Mouse (Mus musculus): Measurements from ENCODE around the gene Fam243. TPM values are rescaled to one million over a fixed set of nuclear protein-coding genes. Genes with fewer than 3 reads are reported as not detected.

Gene Fam243
- polyA plus RNA-seq, 1 experiment, result not detected

- WGBS, result 77% methylated on average over 7 of the region's 7 CpGs
- H3K4me1 ChIP-seq (ENCODE audit: control insufficient read depth, insufficient read depth, low read length), result no peaks in the 10 kb centered on the region
- no peak overlapping the region for H3K4me3 ChIP-seq (replicated peaks; ENCODE audit: control insufficient read depth, low read depth, low read length)
- TF ChIP-seq CTCF (IDR thresholded peaks at IDR 0.05; ENCODE audit: control insufficient read depth, insufficient read depth, low read length), result no peak
- no peak for TF ChIP-seq POLR2A (IDR thresholded peaks at IDR 0.05; ENCODE audit: borderline replicate concordance, control insufficient read depth, low read depth, low read length)
- no peak overlapping the region for H3K27ac ChIP-seq (ENCODE audit: control insufficient read depth, insufficient read depth, low read depth, low read length, poor library complexity)
Measured at GRCm38 (mm10) chr16:92316049-92316738, 5.0 kb downstream of the Fam243 start.

- 48% methylated on average over 13 of the region's 13 CpGs for WGBS
- Histone ChIP-seq H3K27ac (ENCODE audit: control insufficient read depth, insufficient read depth, low read depth, low read length, poor library complexity) (no peak overlapping the region), H3K4me1 (ENCODE audit: control insufficient read depth, insufficient read depth, low read length) (no peaks in the 10 kb centered on the region), H3K4me3 (replicated peaks; ENCODE audit: control insufficient read depth, low read depth, low read length) (no peak overlapping the region)
- no peak for TF ChIP-seq POLR2A (IDR thresholded peaks at IDR 0.05; ENCODE audit: borderline replicate concordance, control insufficient read depth, low read depth, low read length)
- peak; percentile 80 for TF ChIP-seq CTCF (IDR thresholded peaks at IDR 0.05; ENCODE audit: control insufficient read depth, insufficient read depth, low read length)
Measured at GRCm38 (mm10) chr16:92313953-92314741, 7.1 kb downstream of the Fam243 start.

GRCm38 (mm10) chr16:92309126-92309525 is 12.1 kb downstream of the Fam243 start:
- Histone ChIP-seq H3K4me3 (replicated peaks; ENCODE audit: control insufficient read depth, low read depth, low read length) (no peak overlapping the region), H3K4me1 (ENCODE audit: control insufficient read depth, insufficient read depth, low read length) (no peaks in the 10 kb centered on the region; the same call in 1 of the 2 replicates), H3K27ac (ENCODE audit: control insufficient read depth, insufficient read depth, low read depth, low read length, poor library complexity) (no peak overlapping the region)
- no peak for TF ChIP-seq POLR2A (IDR thresholded peaks at IDR 0.05; ENCODE audit: borderline replicate concordance, control insufficient read depth, low read depth, low read length)
- TF ChIP-seq CTCF (IDR thresholded peaks at IDR 0.05; ENCODE audit: control insufficient read depth, insufficient read depth, low read length), result no peak
- WGBS, result 81% methylated on average over 4 of the region's 4 CpGs

- TF ChIP-seq CTCF (IDR thresholded peaks at IDR 0.05; ENCODE audit: control insufficient read depth, insufficient read depth, low read length) (no peak), POLR2A (IDR thresholded peaks at IDR 0.05; ENCODE audit: borderline replicate concordance, control insufficient read depth, low read depth, low read length) (no peak)
- WGBS, result 81% methylated on average over 3 of the region's 3 CpGs
- Histone ChIP-seq H3K4me1 (ENCODE audit: control insufficient read depth, insufficient read depth, low read length) (no peaks in the 10 kb centered on the region; the same call in 1 of the 2 replicates), H3K4me3 (replicated peaks; ENCODE audit: control insufficient read depth, low read depth, low read length) (no peak overlapping the region), H3K27ac (ENCODE audit: control insufficient read depth, insufficient read depth, low read depth, low read length, poor library complexity) (no peak overlapping the region)
Measured at GRCm38 (mm10) chr16:92307947-92308346, 13.3 kb downstream of the Fam243 start.

- TF ChIP-seq POLR2A (IDR thresholded peaks at IDR 0.05; ENCODE audit: borderline replicate concordance, control insufficient read depth, low read depth, low read length) (no peak), CTCF (IDR thresholded peaks at IDR 0.05; ENCODE audit: control insufficient read depth, insufficient read depth, low read length) (no peak)
- Histone ChIP-seq H3K4me1 (ENCODE audit: control insufficient read depth, insufficient read depth, low read length) (peaks cover 2% of the 10 kb centered on the region), H3K4me3 (replicated peaks; ENCODE audit: control insufficient read depth, low read depth, low read length) (no peak overlapping the region), H3K27ac (ENCODE audit: control insufficient read depth, insufficient read depth, low read depth, low read length, poor library complexity) (no peak overlapping the region)
- 90% methylated on average over 2 of the region's 2 CpGs for WGBS
Measured at GRCm38 (mm10) chr16:92305519-92305918, 15.7 kb downstream of the Fam243 start.

- Histone ChIP-seq H3K27ac (ENCODE audit: control insufficient read depth, insufficient read depth, low read depth, low read length, poor library complexity) (no peak overlapping the region), H3K4me3 (replicated peaks; ENCODE audit: control insufficient read depth, low read depth, low read length) (peak overlapping the region; percentile 8), H3K4me1 (ENCODE audit: control insufficient read depth, insufficient read depth, low read length) (peaks cover 2% of the 10 kb centered on the region)
- TF ChIP-seq CTCF (IDR thresholded peaks at IDR 0.05; ENCODE audit: control insufficient read depth, insufficient read depth, low read length) (no peak), POLR2A (IDR thresholded peaks at IDR 0.05; ENCODE audit: borderline replicate concordance, control insufficient read depth, low read depth, low read length) (no peak)
- 66% methylated on average over 5 of the region's 5 CpGs for WGBS
Measured at GRCm38 (mm10) chr16:92302506-92302905, 18.7 kb downstream of the Fam243 start.

- H3K4me3 ChIP-seq (replicated peaks; ENCODE audit: control insufficient read depth, low read depth, low read length), result peak overlapping the region; percentile 81
- H3K4me1 ChIP-seq (ENCODE audit: control insufficient read depth, insufficient read depth, low read length), result peaks cover 2% of the 10 kb centered on the region
- no peak overlapping the region for H3K27ac ChIP-seq (ENCODE audit: control insufficient read depth, insufficient read depth, low read depth, low read length, poor library complexity)
- 34% methylated on average over 5 of the region's 5 CpGs for WGBS
- TF ChIP-seq CTCF (IDR thresholded peaks at IDR 0.05; ENCODE audit: control insufficient read depth, insufficient read depth, low read length) (no peak), POLR2A (IDR thresholded peaks at IDR 0.05; ENCODE audit: borderline replicate concordance, control insufficient read depth, low read depth, low read length) (no peak)
Measured at GRCm38 (mm10) chr16:92301989-92302388, 19.3 kb downstream of the Fam243 start.

- TF ChIP-seq CTCF (IDR thresholded peaks at IDR 0.05; ENCODE audit: control insufficient read depth, insufficient read depth, low read length) (no peak), POLR2A (IDR thresholded peaks at IDR 0.05; ENCODE audit: borderline replicate concordance, control insufficient read depth, low read depth, low read length) (no peak)
- H3K27ac ChIP-seq (ENCODE audit: control insufficient read depth, insufficient read depth, low read depth, low read length, poor library complexity), result peak overlapping the region; percentile 5; the same call in 1 of the 2 replicates
Measured at GRCm38 (mm10) chr16:92301412-92301806, 19.8 kb downstream of the Fam243 start.

More at GRCm38 (mm10) chr16:92301412-92301806, 19.8 kb downstream of the Fam243 start:
- peak overlapping the region; percentile 81 for H3K4me3 ChIP-seq (replicated peaks; ENCODE audit: control insufficient read depth, low read depth, low read length)
- H3K4me1 ChIP-seq (ENCODE audit: control insufficient read depth, insufficient read depth, low read length), result peaks cover 2% of the 10 kb centered on the region
- under 1% methylated on average over 12 of the region's 12 CpGs for WGBS
